Mouse (Mus musculus) fat pad, adult 2 months (tissue): Measurements from ENCODE around the gene Serpinf1.
"Not testable (repeated sequence)": the region's sequence is repeated elsewhere in the genome, so short reads cannot be mapped to it uniquely, and the experiment has no call there.

Experiments
- DNase-seq: peaks from one replicate; pipeline ENCODE4 v3.0.0-alpha.2; 2011; ENCODE audit warnings: low read depth, low spot score; ENCODE audit errors: extremely low read depth

Gene Serpinf1

GRCm38 (mm10) chr11:75424033-75424432 lies 1.5 kb upstream of the Serpinf1 start:
- DNase-seq: no peak

- DNase-seq: no peak
Measured at GRCm38 (mm10) chr11:75423091-75423490, 590 bp upstream of the Serpinf1 start.

GRCm38 (mm10) chr11:75421375-75422012 lies 1.0 kb downstream of the Serpinf1 start:
- DNase-seq: no peak

GRCm38 (mm10) chr11:75420810-75421374 lies 1.6 kb downstream of the Serpinf1 start:
- DNase-seq: no peak

GRCm38 (mm10) chr11:75420037-75420436 lies 2.5 kb downstream of the Serpinf1 start:
- DNase-seq: no peak

GRCm38 (mm10) chr11:75415994-75416393 lies 6.5 kb downstream of the Serpinf1 start:
- DNase-seq: no peak

- DNase-seq: no peak
Measured at GRCm38 (mm10) chr11:75415096-75415495, 7.4 kb downstream of the Serpinf1 start.

GRCm38 (mm10) chr11:75410591-75410990 lies 11.9 kb downstream of the Serpinf1 start:
- DNase-seq: no peak

GRCm38 (mm10) chr11:75409679-75410575 lies 12.6 kb downstream of the Serpinf1 start:
- DNase-seq: no peak

GRCm38 (mm10) chr11:75406865-75407264 lies 15.6 kb downstream of the Serpinf1 start:
- DNase-seq: no peak

GRCm38 (mm10) chr11:75406104-75406503 lies 16.4 kb downstream of the Serpinf1 start:
- no peak for DNase-seq

GRCm38 (mm10) chr11:75404801-75405200 lies 17.7 kb downstream of the Serpinf1 start:
- no peak for DNase-seq

GRCm38 (mm10) chr11:75403301-75404052 lies 19.0 kb downstream of the Serpinf1 start:
- DNase-seq: no peak

- DNase-seq: no peak
Measured at GRCm38 (mm10) chr11:75402271-75402690, 20.2 kb downstream of the Serpinf1 start.

GRCm38 (mm10) chr11:75400099-75400498 lies 22.4 kb downstream of the Serpinf1 start:
- DNase-seq: no peak

- no peak for DNase-seq
Measured at GRCm38 (mm10) chr11:75399411-75399841, 23.1 kb downstream of the Serpinf1 start.

- DNase-seq: no peak
Measured at GRCm38 (mm10) chr11:75397452-75397851, 25.0 kb downstream of the Serpinf1 start.

GRCm38 (mm10) chr11:75395611-75396010 lies 26.9 kb downstream of the Serpinf1 start:
- DNase-seq: no peak

GRCm38 (mm10) chr11:75383529-75383928 lies 39.0 kb downstream of the Serpinf1 start:
- not testable (repeated sequence) for DNase-seq

- not testable (repeated sequence) for DNase-seq
Measured at GRCm38 (mm10) chr11:75378786-75379185, 43.7 kb downstream of the Serpinf1 start.

GRCm38 (mm10) chr11:75377125-75377524 lies 45.4 kb downstream of the Serpinf1 start:
- no peak for DNase-seq
